Mouse (Mus musculus) lung, embryonic 14.5 days (tissue): ENCODE measurements around the gene Lrrc42. TPM values are rescaled to one million over a fixed set of nuclear protein-coding genes. Genes with fewer than 3 reads are reported as not detected.

Source experiments
- ATAC-seq: fragments of 200-750 bp; cut with Nextera tagmentation; 2 replicates; pipeline ENCODE4 v1.8.0; 2017; ENCODE audit warnings: mild to moderate bottlenecking, moderate TSS enrichment, moderate library complexity; ENCODE audit not compliant: insufficient read depth
- DNase-seq: peaks from one replicate; pipeline ENCODE4 v3.0.0-alpha.2; 2015
- H3K27ac ChIP-seq: fragments of 300-500 bp; sonication (generic); 2 replicates; pipeline ENCODE4 v1.5.1; 2014; ENCODE audit warnings: low read depth, mild to moderate bottlenecking, moderate library complexity
- H3K27me3 ChIP-seq: fragments of 300-500 bp; sonication (generic); 2 replicates; pipeline ENCODE4 v1.6.1; 2014; ENCODE audit warnings: low read length, control low read depth; ENCODE audit not compliant: insufficient read depth
- H3K36me3 ChIP-seq: fragments of 300-500 bp; sonication (generic); 2 replicates; pipeline ENCODE4 v1.6.1; 2014; ENCODE audit warnings: control low read depth; ENCODE audit not compliant: insufficient read depth
- H3K4me1 ChIP-seq: fragments of 300-500 bp; sonication (generic); 2 replicates; pipeline ENCODE4 v1.6.1; 2014; ENCODE audit warnings: antibody characterized with exemption, control low read depth; ENCODE audit not compliant: insufficient read depth
- H3K4me2 ChIP-seq: fragments of 300-500 bp; sonication (generic); 2 replicates; pipeline ENCODE4 v1.6.1; 2014; ENCODE audit warnings: mild to moderate bottlenecking
- H3K4me3 ChIP-seq: fragments of 300-500 bp; sonication (generic); 2 replicates; pipeline ENCODE4 v1.5.1; 2014; ENCODE audit warnings: low read depth, low read length
- H3K9ac ChIP-seq: fragments of 300-500 bp; sonication (generic); 2 replicates; pipeline ENCODE4 v1.6.1; 2014
- H3K9me3 ChIP-seq: fragments of 300-500 bp; sonication (generic); 2 replicates; pipeline ENCODE4 v1.6.1; 2016; ENCODE audit warnings: low read depth, low read length, control low read depth
- CTCF ChIP-seq: IDR thresholded peaks from 2 replicates; pipeline ENCODE4 v1.5.1; 2016; ENCODE audit warnings: antibody characterized with exemption, low read depth
- WGBS: fragments of 180-500 bp; shearing (Covaris S2); extraction: QIAGEN DNeasy Blood & Tissue Kit; methylation state at CpG from one replicate; pipeline ENCODE4 v1.1.7; 2014; 5-methylcytosine and 5-hydroxymethylcytosine counted together
- polyA plus RNA-seq: library from polyadenylated mRNA; unstranded; fragments of >200 nt; fragmentation: Nextera tagmentation; extraction: Ambion mirVana; gene quantifications from 2 replicates; pipeline ENCODE4 v1.2.1, GENCODE M21; 2014

Gene Lrrc42
- polyA plus RNA-seq, 1 experiment from 2014 or later, result 69.0 TPM

DNA sequence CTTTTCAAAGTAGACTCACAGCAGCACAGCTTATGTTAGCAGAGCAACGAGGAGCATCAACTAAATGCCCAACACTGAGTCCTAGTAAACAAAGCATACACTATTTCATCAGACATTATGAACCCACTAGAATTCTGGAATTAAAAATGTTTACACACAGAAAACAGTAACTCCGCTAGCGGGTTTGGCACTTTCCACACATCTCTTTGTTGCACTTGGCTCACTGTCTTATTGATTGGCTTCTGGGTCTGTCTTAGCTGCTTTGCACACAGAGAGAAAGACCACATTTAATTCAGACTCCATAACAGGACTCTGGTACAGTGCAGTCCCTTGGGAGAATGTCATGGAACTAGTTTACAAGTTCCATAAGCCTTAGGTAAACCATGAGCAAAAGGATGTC, 5.3 kb downstream of the Lrrc42 start:
- ATAC-seq (no peak), DNase-seq (no peak)
- no peak overlapping the region for H3K4me2 ChIP-seq
- H3K4me1 ChIP-seq, result peaks cover 7% of the 10 kb centered on the region
- H3K36me3 ChIP-seq, result peaks cover 11% of the 10 kb centered on the region
- H3K27me3 ChIP-seq, result no peaks in the 10 kb centered on the region
- H3K27ac ChIP-seq, result peak overlapping the region; percentile 15; the same call in 1 of the 2 replicates
- WGBS, result 72% methylated on average over 3 of the region's 3 CpGs
- no peak overlapping the region for H3K4me3 ChIP-seq
- no peaks in the 10 kb centered on the region for H3K9me3 ChIP-seq
- H3K9ac ChIP-seq, result no peak overlapping the region
- no peak for TF ChIP-seq CTCF

DNA sequence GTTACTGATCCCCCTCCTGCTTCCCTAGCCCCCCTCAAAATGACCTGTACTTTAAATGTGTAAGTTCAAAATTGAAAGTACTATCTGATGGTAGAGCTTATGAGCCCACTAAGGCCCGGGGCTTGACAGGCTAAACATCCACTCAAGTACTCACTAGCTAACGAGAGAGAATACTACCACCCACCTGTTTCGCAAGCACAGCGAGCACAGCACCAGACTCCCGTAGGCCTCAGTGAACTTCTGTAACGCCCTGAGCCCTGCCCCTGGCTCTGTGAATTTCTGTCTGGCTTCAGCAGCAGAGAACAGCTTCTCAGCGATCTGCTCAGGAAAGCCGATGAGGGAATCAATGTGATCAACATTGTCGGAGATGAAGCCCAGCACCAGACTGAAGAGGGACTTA, 6.2 kb downstream of the Lrrc42 start:
- Histone ChIP-seq H3K4me1 (peaks cover 7% of the 10 kb centered on the region), H3K9me3 (no peaks in the 10 kb centered on the region), H3K4me3 (no peak overlapping the region), H3K9ac (no peak overlapping the region), H3K36me3 (peaks cover 18% of the 10 kb centered on the region), H3K4me2 (no peak overlapping the region), H3K27ac (no peak overlapping the region), H3K27me3 (no peaks in the 10 kb centered on the region)
- 65% methylated on average over 9 of the region's 9 CpGs for WGBS
- no peak for DNase-seq
- no peak for TF ChIP-seq CTCF
- ATAC-seq, result no peak

DNA sequence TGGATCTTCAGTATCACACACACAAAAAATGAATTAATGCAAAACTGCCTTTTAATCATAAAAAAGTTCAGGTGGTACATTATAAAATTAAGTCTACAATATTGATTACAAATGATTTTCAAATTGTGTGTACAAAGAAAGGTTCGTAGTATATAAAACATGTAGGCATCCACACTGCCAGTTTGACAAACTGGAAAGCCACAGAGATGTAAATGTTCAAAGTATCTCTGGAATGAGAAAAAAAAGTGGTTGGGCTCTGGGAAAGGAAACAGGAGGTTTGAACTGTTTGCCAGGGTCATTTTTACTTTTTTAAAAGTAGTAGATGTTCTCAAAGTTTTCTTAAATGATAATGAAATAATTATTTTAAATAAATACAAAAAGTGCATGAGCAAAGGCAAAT, 7.3 kb downstream of the Lrrc42 start:
- Histone ChIP-seq H3K4me2 (no peak overlapping the region), H3K27me3 (no peaks in the 10 kb centered on the region), H3K36me3 (peaks cover 19% of the 10 kb centered on the region), H3K27ac (peak overlapping the region; percentile 58; the same call in 1 of the 2 replicates), H3K9ac (no peak overlapping the region), H3K4me1 (peaks cover 7% of the 10 kb centered on the region; the same call in 1 of the 2 replicates), H3K4me3 (no peak overlapping the region), H3K9me3 (no peaks in the 10 kb centered on the region)
- peak; percentile 53 for DNase-seq
- no peak for TF ChIP-seq CTCF
- no peak for ATAC-seq
- WGBS, result 40% methylated on average over 1 of the region's 1 CpGs

DNA sequence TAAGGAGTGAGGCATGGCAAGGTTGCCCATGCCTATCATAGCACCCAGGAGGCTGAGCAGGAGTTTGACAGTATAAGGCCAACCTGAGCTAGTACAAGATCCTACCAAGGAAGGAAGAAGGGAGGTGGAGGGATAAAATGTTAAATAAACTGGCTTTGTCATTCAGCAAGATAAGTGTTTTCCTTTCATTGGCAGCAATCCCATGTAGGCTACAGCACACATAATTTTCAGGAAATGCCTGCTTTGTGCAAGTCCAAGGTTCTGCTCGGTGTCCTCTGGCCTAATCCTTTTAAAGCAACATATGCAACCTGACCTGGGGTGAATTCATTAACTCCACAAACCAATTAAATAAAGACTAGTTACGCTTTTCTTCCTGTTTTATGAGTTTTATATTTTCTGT, 8.0 kb downstream of the Lrrc42 start:
- peaks cover 24% of the 10 kb centered on the region for H3K36me3 ChIP-seq
- H3K4me3 ChIP-seq, result no peak overlapping the region
- WGBS, result 44% methylated on average over 2 of the region's 2 CpGs
- no peaks in the 10 kb centered on the region for H3K27me3 ChIP-seq
- no peak overlapping the region; the same call in 1 of the 2 replicates for H3K9ac ChIP-seq
- no peaks in the 10 kb centered on the region for H3K9me3 ChIP-seq
- peak overlapping the region; percentile 58; the same call in 1 of the 2 replicates for H3K27ac ChIP-seq
- no peak for ATAC-seq
- peak; percentile 73 for DNase-seq
- H3K4me1 ChIP-seq, result peaks cover 7% of the 10 kb centered on the region; the same call in 1 of the 2 replicates
- no peak overlapping the region for H3K4me2 ChIP-seq
- no peak for TF ChIP-seq CTCF

DNA sequence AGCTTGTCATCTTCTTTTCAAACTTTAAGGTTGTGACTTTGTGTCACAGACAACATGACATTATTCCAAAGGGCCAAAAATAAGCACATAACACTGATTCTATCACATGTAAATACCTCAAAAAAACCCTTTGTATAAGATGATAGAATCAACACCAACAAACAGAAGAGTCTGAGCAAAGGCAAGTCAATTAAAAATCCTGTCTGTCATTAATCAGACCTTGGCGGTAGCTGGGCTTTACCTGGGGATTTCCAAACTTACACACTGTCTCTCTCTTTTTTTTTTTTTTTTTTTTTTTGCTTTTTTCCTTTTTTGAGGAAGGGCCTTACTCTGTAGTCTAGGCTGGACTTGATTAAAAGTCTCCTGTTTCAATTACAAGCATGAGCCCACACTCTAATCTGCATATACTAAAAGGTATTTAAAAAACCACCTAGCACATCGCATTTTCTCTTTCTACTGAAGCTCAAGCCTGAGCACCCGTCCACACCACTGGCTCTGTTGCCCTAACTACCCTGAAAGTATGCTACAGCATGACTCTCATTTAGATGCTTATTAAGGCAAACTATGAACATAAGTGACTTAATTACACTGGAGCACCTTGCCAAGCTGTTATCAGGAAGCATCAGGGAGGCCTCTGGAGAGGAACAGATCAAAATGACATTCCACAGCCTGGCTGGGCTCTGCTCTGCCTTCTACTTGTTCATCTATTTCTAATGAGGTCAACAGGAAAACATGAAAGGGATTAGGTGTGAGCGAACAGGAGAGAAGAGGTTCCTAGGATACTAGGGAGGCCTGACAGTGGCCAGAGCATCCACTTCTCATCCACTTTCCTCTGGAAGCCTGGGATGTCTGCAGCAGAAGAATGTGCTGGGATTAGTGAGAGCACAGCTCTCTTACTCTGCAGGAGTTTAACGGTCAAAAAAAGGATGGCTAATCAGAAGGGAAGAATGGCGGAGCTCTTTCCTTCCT, 9.7 kb downstream of the Lrrc42 start:
- H3K9me3 ChIP-seq, result no peaks in the 10 kb centered on the region
- H3K4me1 ChIP-seq, result peaks cover 7% of the 10 kb centered on the region; the same call in 1 of the 2 replicates
- no peak overlapping the region for H3K9ac ChIP-seq
- H3K36me3 ChIP-seq, result peaks cover 41% of the 10 kb centered on the region
- TF ChIP-seq CTCF, result no peak
- no peak for ATAC-seq
- DNase-seq, result no peak
- H3K4me3 ChIP-seq, result no peak overlapping the region
- 78% methylated on average over 6 of the region's 6 CpGs for WGBS
- no peak overlapping the region for H3K4me2 ChIP-seq
- no peak overlapping the region for H3K27ac ChIP-seq
- H3K27me3 ChIP-seq, result no peaks in the 10 kb centered on the region

DNA sequence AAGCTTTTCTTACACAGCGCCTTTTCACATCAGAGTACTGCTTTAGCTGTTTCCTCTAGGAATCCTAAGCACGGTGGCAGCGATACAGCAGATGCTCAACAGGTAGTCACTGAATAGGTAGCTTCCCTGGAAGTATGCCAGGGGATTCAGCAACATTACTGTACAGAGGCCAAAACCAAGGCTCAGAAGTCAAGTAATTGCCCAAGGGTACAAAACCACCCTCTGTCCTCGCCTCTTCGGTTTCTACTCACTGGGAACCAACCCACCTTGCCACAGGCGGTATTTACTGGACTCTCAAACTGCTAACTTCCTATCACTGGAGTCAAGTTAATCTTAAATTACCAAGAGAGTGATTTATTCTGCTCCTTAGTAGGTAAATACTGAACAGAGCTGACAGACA, 13.1 kb downstream of the Lrrc42 start:
- Histone ChIP-seq H3K9ac (no peak overlapping the region), H3K27ac (no peak overlapping the region), H3K9me3 (no peaks in the 10 kb centered on the region), H3K27me3 (no peaks in the 10 kb centered on the region), H3K4me3 (no peak overlapping the region), H3K4me2 (no peak overlapping the region), H3K36me3 (peaks cover 70% of the 10 kb centered on the region), H3K4me1 (0 out of 2 replicates have a peak, but pooled peaks cover under 1% of the 10 kb centered on the region)
- 94% methylated on average over 6 of the region's 6 CpGs for whole genome bisulfite sequencing
- DNase-seq (no peak), ATAC-seq (no peak)
- no peak for TF ChIP-seq CTCF

DNA sequence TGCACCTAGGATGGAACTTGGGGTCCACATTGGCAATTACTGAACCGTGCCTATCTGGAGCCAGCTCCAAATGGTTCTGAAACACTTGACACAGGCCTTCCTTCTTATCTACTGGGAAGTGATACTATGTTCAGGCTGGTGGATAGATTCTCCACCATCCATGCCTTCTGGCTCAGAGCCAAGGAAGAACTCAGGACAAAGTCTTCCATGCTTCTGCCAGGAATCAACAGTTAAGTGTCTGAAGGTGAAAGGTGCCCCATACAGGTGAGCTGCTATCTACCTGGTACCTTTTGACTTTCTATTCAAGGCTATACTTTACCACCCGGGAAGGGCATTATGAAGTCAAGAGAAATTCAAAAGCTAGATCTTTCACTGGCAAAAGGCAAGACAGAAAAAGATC, 15.1 kb downstream of the Lrrc42 start:
- no peak for TF ChIP-seq CTCF
- ATAC-seq (no peak), DNase-seq (no peak)
- Histone ChIP-seq H3K4me2 (no peak overlapping the region), H3K27ac (no peak overlapping the region), H3K4me3 (no peak overlapping the region), H3K4me1 (no peaks in the 10 kb centered on the region), H3K9me3 (no peaks in the 10 kb centered on the region), H3K36me3 (peaks cover 79% of the 10 kb centered on the region), H3K9ac (no peak overlapping the region), H3K27me3 (no peaks in the 10 kb centered on the region)
- WGBS, result 81% methylated on average over 2 of the region's 2 CpGs
